ENCODE assay signal across 23 mouse cellular contexts in genomic region chr7:43346571-43346970, GRCm38 (mm10). TPM values are rescaled to one million over a fixed set of nuclear protein-coding genes. Genes with fewer than 3 reads are reported as not detected.
DNase-seq lines count a peak whose midpoint lies in the region; ATAC-seq and TF ChIP-seq lines count a peak whose summit lies in the region.
"Had no signal": no experiment of that assay in that cellular context is flagged by ENCODE, and none has a peak within 500 bp of the region (broad histone marks: within the 10 kb centered on the region; RNA-seq: fewer than 3 reads in every experiment).

No protein-coding gene starts in this region.

- H3K4me1 ChIP-seq in ES-Bruce4 (ENCODE audit: control insufficient read depth, insufficient read depth, low read length) (peaks cover 15% of the 10 kb centered on the region), ES-E14 (ENCODE audit: control insufficient read depth in 2 of 2, insufficient read depth in 2 of 2, low read length in 2 of 2, poor library complexity in 1 of 2) (peaks cover 25 to 52% of the 10 kb centered on the region in 2 experiments)
- H3K4me1 ChIP-seq: embryonic facial prominence, embryonic 13.5 days; forebrain, embryonic 13.5 days; heart, embryonic 12.5 days; hindbrain, embryonic 10.5 days had no signal

- no peak for ATAC-seq in erythroid progenitor cell, adult 5-6 weeks (replicated peaks; ENCODE audit: low FRiP score, poor library complexity, severe bottlenecking)
- ATAC-seq: activated CD4-positive, CD25-positive, alpha-beta regulatory T cell, adult 4 months; forebrain, embryonic 13.5 days; forebrain, postnatal 0 days; intestine, embryonic 16.5 days had no signal

- H3K4me3 ChIP-seq in ES-Bruce4 (ENCODE audit: low read depth, low read length) (no peak overlapping the region), ES-E14 (ENCODE audit: insufficient read depth in 1 of 2, low read depth in 1 of 2, low read length in 2 of 2, poor library complexity in 1 of 2, severe bottlenecking in 1 of 2) (no peak overlapping the region)
- H3K4me3 ChIP-seq: embryonic facial prominence, embryonic 13.5 days; forebrain, embryonic 13.5 days; heart, embryonic 12.5 days; hindbrain, embryonic 10.5 days had no signal

- peak; percentile 59 for TF ChIP-seq CTCF in ES-Bruce4 (IDR thresholded peaks at IDR 0.05; ENCODE audit: low read depth, low read length)

- H3K27me3 ChIP-seq in ES-Bruce4 (ENCODE audit: control insufficient read depth, insufficient read depth, low read length, poor library complexity, severe bottlenecking) = no peaks in the 10 kb centered on the region
- H3K27me3 ChIP-seq: embryonic facial prominence, embryonic 13.5 days; forebrain, embryonic 13.5 days; heart, embryonic 12.5 days had no signal

- TF ChIP-seq POLR2A in ES-Bruce4 (IDR thresholded peaks at IDR 0.05; ENCODE audit: insufficient read depth, low read length) = no peak

- H3K9me3 ChIP-seq in ES-Bruce4 (replicated peaks; ENCODE audit: control insufficient read depth, insufficient read depth, low read length, poor library complexity, severe bottlenecking) (no peaks in the 10 kb centered on the region), ES-E14 (ENCODE audit: control insufficient read depth, insufficient read depth, low read depth, low read length) (no peaks in the 10 kb centered on the region)
- H3K9me3 ChIP-seq: embryonic facial prominence, embryonic 13.5 days; forebrain, embryonic 13.5 days; heart, embryonic 12.5 days; hindbrain, embryonic 10.5 days had no signal

- no peak for DNase-seq in ES-E14 (ENCODE audit: low read depth, low spot score)
- DNase-seq in adrenal gland, adult 8-10 months = peak; percentile 52
- peak; percentile 36 to 39 for DNase-seq in adrenal gland, postnatal 36 days
- DNase-seq in spleen, postnatal 10 days (ENCODE audit: low spot score in 2 of 2) = no peak
- no peak for DNase-seq in left cerebral cortex, adult 11 months (ENCODE audit: low spot score)
- DNase-seq: cerebellum, adult 18-20 months; cerebellum, adult 9-11 months; cerebellum, postnatal 36 days; forebrain, postnatal 0 days; gastrocnemius, postnatal 14 days; kidney, adult 9 months had no signal

- peak; percentile 85 for TF ChIP-seq EP300 in ES-Bruce4 (IDR thresholded peaks at IDR 0.05; ENCODE audit: insufficient read depth, low read depth, low read length)

- H3K9ac ChIP-seq in ES-Bruce4 (ENCODE audit: low read depth, poor library complexity, severe bottlenecking) (0 out of 2 replicates have a peak overlapping the region, but pooled peaks have one; percentile 19), ES-E14 (ENCODE audit: insufficient read depth, low read depth, low read length, poor library complexity, severe bottlenecking) (no peak overlapping the region; the same call in 1 of the 2 replicates)
- H3K9ac ChIP-seq: embryonic facial prominence, embryonic 13.5 days; forebrain, embryonic 13.5 days; forebrain, postnatal 0 days; heart, embryonic 12.5 days; hindbrain, embryonic 14.5 days had no signal

- in situ Hi-C loops in ES-E14 (cut with MboI; ENCODE audit: low sequenced_read_pairs in 2 of 2, unreplicated experiment in 2 of 2) = no loop called here

- H3K36me3 ChIP-seq in ES-Bruce4 (ENCODE audit: control insufficient read depth, insufficient read depth, low read length, poor library complexity, severe bottlenecking) (no peaks in the 10 kb centered on the region), ES-E14 (ENCODE audit: control insufficient read depth, insufficient read depth, low read length, poor library complexity, severe bottlenecking) (no peaks in the 10 kb centered on the region)
- H3K36me3 ChIP-seq: embryonic facial prominence, embryonic 13.5 days; heart, embryonic 12.5 days; hindbrain, embryonic 10.5 days had no signal

- peak overlapping the region; percentile 97 for H3K27ac ChIP-seq in ES-Bruce4 (ENCODE audit: insufficient read depth, low read length)
- H3K27ac ChIP-seq in ES-E14 (ENCODE audit: insufficient read depth, low read depth, low read length, poor library complexity, severe bottlenecking) = peak overlapping the region; percentile 95; the same call in 1 of the 2 replicates
- H3K27ac ChIP-seq: embryonic facial prominence, embryonic 13.5 days; forebrain, embryonic 13.5 days; hindbrain, embryonic 10.5 days; hindbrain, embryonic 14.5 days had no signal

TF ChIP-seq in ES-E14, 5 proteins besides CTCF, POLR2A, EP300 and RAD21:
- TF ChIP-seq ZC3H11A (IDR thresholded peaks at IDR 0.05; ENCODE audit: borderline replicate concordance, low read depth, low read length) (no peak), CHD2 (IDR thresholded peaks at IDR 0.05; ENCODE audit: low read depth, low read length) (no peak), ZNF384 (IDR thresholded peaks at IDR 0.05; ENCODE audit: low read depth, low read length) (no peak), MAFK (IDR thresholded peaks at IDR 0.05; ENCODE audit: insufficient read depth, low read depth, low read length) (no peak), HCFC1 (IDR thresholded peaks at IDR 0.05; ENCODE audit: borderline replicate concordance, insufficient read depth, low read length) (no peak)

RNA-seq across cellular contexts. Expression of gene Siglecf, which starts 4.6 kb away (rescaled TPM):
- polyA plus RNA-seq in ES-Bruce4 (2011; ENCODE audit: insufficient read depth, insufficient read length, low read depth, missing spikeins) = 0.93 and 1.3 TPM in 2 replicates
- 0.49 and 1.1 TPM in 2 replicates for total RNA-seq in ES-E14 (2012; rRNA removed)
- not detected for total RNA-seq in adrenal gland, adult 8-10 months (2022)
- total RNA-seq in adrenal gland, postnatal 36 days (2021) = under 1 TPM in 1 of 2 experiments, not detected in 1; 0.20 TPM
- total RNA-seq in erythroid progenitor cell, adult 5-6 weeks (2015; ENCODE audit: low replicate concordance) = 6.3 and 10.5 TPM in 2 replicates
- 1.8 and 2.9 TPM in 2 replicates for total RNA-seq in erythroid progenitor cell, adult 5-6 weeks (2017; ENCODE audit: low replicate concordance)
- total RNA-seq: forebrain, postnatal 0 days; gastrocnemius, adult 18-20 months; gastrocnemius, postnatal 14 days; heart, adult 8-10 months; heart, postnatal 25 days had no signal
- polyA plus RNA-seq: activated CD4-positive, CD25-positive, alpha-beta regulatory T cell, adult 4 months; forebrain, embryonic 13.5 days had no signal

RNA-seq across cellular contexts. Expression of gene Zfp715, which starts 33.5 kb away (rescaled TPM):
- 19.4 and 20.1 TPM in 2 replicates for polyA plus RNA-seq in ES-Bruce4 (2011; ENCODE audit: insufficient read depth, insufficient read length, low read depth, missing spikeins)
- 12.9 and 13.6 TPM in 2 replicates for total RNA-seq in ES-E14 (2012; rRNA removed)
- 10 to 100 TPM; 19.4 to 29.3 (median 24.1) TPM for total RNA-seq in adrenal gland, adult 8-10 months (2022)
- total RNA-seq in adrenal gland, postnatal 36 days (2021) = 10 to 100 TPM; 19.1 to 24.9 TPM
- 4.3 and 4.6 TPM in 2 replicates for total RNA-seq in erythroid progenitor cell, adult 5-6 weeks (2015; ENCODE audit: low replicate concordance)
- total RNA-seq in erythroid progenitor cell, adult 5-6 weeks (2017; ENCODE audit: low replicate concordance) = 3.0 and 4.6 TPM in 2 replicates

Comparison
In these comparisons a context has a peak if more than half of its experiments do, and no peak if none do; other contexts are left out.
1. DNase-seq: peak in adrenal gland, adult 8-10 months (single experiment) and adrenal gland, postnatal 36 days (2 of 2); none in ES-E14 (single experiment), spleen, postnatal 10 days (0 of 2) and left cerebral cortex, adult 11 months (single experiment).